Mouse (Mus musculus): Measurements from ENCODE around the gene Reg1.

- no peak for TF ChIP-seq POLR2A (IDR thresholded peaks at IDR 0.05; ENCODE audit: low read depth, low read length)
- TF ChIP-seq CTCF (IDR thresholded peaks at IDR 0.05; ENCODE audit: extremely low read depth, insufficient read depth, insufficient read length, insufficient replicate concordance), result no peak
Measured at GRCm38 (mm10) chr6:78380409-78380808, 42.1 kb upstream of the Reg1 start, which contains the start of gene Reg3a.
